Mouse (Mus musculus) hindbrain, embryonic 15.5 days (tissue): ENCODE measurements around the gene Nthl1. TPM values are rescaled to one million over a fixed set of nuclear protein-coding genes. Genes with fewer than 3 reads are reported as not detected.

Source experiments
- ATAC-seq: fragments of 200-750 bp; cut with Nextera tagmentation; 2 replicates; pipeline ENCODE4 v1.8.0; 2017; ENCODE audit warnings: low read depth, moderate number of reproducible peaks, moderate TSS enrichment; ENCODE audit not compliant: low FRiP score
- H3K27ac ChIP-seq: fragments of 300-500 bp; sonication (generic); replicated peaks from 2 replicates; pipeline ENCODE4 v1.5.1; 2015; ENCODE audit warnings: mild to moderate bottlenecking, inconsistent platforms
- H3K27me3 ChIP-seq: fragments of 300-500 bp; sonication (generic); 2 replicates; pipeline ENCODE4 v1.6.1; 2015; ENCODE audit warnings: control low read depth, inconsistent platforms
- H3K36me3 ChIP-seq: fragments of 300-500 bp; sonication (generic); 2 replicates; pipeline ENCODE4 v1.6.1; 2015; ENCODE audit warnings: control low read depth, inconsistent platforms
- H3K4me1 ChIP-seq: fragments of 300-500 bp; sonication (generic); replicated peaks from 2 replicates; pipeline ENCODE4 v1.6.1; 2015; ENCODE audit warnings: control low read depth, inconsistent platforms
- H3K4me2 ChIP-seq: fragments of 300-500 bp; sonication (generic); 2 replicates; pipeline ENCODE4 v1.6.1; 2015; ENCODE audit warnings: moderate library complexity, mild to moderate bottlenecking, inconsistent platforms
- H3K4me3 ChIP-seq: fragments of 300-500 bp; sonication (generic); 2 replicates; pipeline ENCODE4 v1.5.1; 2015; ENCODE audit warnings: mild to moderate bottlenecking, inconsistent platforms
- H3K9ac ChIP-seq: fragments of 300-500 bp; sonication (generic); 2 replicates; pipeline ENCODE4 v1.6.1; 2015; ENCODE audit warnings: inconsistent platforms
- H3K9me3 ChIP-seq: fragments of 300-500 bp; sonication (generic); 2 replicates; pipeline ENCODE4 v1.6.1; 2016; ENCODE audit warnings: control low read depth, inconsistent platforms
- WGBS: fragments of 180-500 bp; shearing (Covaris S2); methylation state at CpG from one replicate; pipeline ENCODE4 v1.1.7; 2015; 5-methylcytosine and 5-hydroxymethylcytosine counted together
- polyA plus RNA-seq: library from polyadenylated mRNA; unstranded; fragments of >200 nt; fragmentation: Nextera tagmentation; extraction: Ambion mirVana; gene quantifications from 2 replicates; pipeline ENCODE4 v1.2.1, GENCODE M21; 2015

The Nthl1 gene
- polyA plus RNA-seq, 1 experiment from 2014 or later = 11.6 TPM

DNA sequence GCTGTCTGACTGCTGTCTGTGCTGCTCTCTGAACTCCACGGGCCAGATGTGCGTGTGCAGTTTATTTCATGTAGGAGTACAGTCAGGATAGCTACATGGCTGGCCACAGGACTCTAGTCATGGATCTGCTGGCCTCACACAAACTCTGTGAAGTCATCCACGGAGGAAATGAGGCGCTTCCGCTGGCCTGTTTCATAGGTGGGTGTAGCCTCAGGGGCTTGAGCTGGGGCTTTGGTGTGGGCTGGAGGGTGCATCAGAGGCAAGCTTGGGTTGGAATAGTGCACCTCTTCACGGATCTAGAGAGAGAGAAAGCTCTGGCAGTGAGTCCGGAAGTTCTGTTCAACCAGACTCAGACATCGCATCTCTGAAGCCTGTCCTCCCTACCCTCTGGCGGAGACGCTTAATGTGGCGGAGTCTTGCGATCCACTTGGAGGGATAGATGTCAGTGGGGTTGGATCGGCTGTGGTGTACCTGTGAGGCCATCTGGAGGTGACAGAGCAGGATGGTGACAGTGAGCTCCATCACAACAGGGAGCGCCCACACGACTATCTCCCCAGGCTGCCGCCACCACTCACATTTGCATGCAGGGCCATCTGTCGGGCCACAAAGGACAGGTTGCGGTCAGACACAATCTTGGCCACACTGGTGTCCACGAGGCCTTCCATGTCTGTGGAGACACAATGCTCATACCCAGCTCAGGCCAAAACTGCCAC is 35.9 kb upstream of the Nthl1 start:
- Histone ChIP-seq H3K36me3 (peaks cover 94% of the 10 kb centered on the region), H3K27me3 (no peaks in the 10 kb centered on the region), H3K4me1 (no peaks in the 10 kb centered on the region), H3K4me3 (no peak overlapping the region), H3K9ac (no peak overlapping the region), H3K9me3 (no peaks in the 10 kb centered on the region), H3K27ac (no peak overlapping the region), H3K4me2 (no peak overlapping the region)
- ATAC-seq = no peak
- 89% methylated on average over 19 of the region's 19 CpGs for WGBS

DNA sequence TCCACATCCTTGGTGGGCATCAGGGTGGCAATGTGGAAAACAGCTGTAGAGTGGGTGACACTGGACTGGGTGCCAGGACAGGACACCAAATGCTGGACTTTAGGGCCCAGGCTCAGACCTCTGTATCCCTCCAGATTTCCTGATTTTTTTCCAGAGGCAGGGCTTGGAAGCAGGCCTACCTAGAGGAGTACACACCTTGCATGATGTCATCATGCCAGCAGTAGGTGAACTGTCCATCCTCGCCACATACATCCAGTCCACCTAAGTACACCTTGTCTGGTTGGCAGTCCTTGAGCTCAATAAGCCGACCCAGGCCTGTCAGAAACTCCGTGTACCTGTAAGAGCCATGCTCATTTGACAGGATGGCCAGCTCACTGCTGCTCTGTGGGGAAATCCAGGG is 34.5 kb upstream of the Nthl1 start:
- Histone ChIP-seq H3K27me3 (no peaks in the 10 kb centered on the region), H3K4me1 (no peaks in the 10 kb centered on the region), H3K9ac (no peak overlapping the region), H3K4me2 (no peak overlapping the region), H3K36me3 (peaks cover 95% of the 10 kb centered on the region), H3K27ac (no peak overlapping the region), H3K9me3 (no peaks in the 10 kb centered on the region), H3K4me3 (no peak overlapping the region)
- no peak for ATAC-seq
- 90% methylated on average over 3 of the region's 3 CpGs for WGBS

DNA sequence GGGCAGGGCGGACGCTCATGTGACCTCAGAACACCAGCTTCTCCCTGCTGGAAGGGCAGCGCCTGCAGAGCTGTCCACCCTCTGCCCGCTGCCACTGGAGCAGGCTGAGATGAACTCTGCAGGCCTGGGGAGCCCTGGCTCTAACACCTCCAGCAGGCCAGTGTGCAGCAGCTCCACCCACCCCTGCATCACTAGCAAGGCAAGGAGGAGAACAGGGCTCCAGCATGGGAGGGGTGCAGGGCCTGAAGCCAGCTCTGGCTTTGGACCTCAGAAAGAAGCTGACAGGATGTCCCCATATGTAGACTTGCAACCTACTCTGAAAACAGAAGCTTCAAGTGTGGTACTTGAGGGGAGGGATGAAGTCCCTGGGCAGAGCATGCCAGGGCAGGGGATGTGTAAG is 32.0 kb upstream of the Nthl1 start:
- Histone ChIP-seq H3K4me3 (no peak overlapping the region), H3K9me3 (no peaks in the 10 kb centered on the region), H3K27me3 (no peaks in the 10 kb centered on the region), H3K9ac (no peak overlapping the region), H3K4me2 (no peak overlapping the region), H3K27ac (no peak overlapping the region), H3K4me1 (no peaks in the 10 kb centered on the region), H3K36me3 (peaks cover 88% of the 10 kb centered on the region)
- no peak for ATAC-seq
- WGBS = 93% methylated on average over 4 of the region's 4 CpGs

DNA sequence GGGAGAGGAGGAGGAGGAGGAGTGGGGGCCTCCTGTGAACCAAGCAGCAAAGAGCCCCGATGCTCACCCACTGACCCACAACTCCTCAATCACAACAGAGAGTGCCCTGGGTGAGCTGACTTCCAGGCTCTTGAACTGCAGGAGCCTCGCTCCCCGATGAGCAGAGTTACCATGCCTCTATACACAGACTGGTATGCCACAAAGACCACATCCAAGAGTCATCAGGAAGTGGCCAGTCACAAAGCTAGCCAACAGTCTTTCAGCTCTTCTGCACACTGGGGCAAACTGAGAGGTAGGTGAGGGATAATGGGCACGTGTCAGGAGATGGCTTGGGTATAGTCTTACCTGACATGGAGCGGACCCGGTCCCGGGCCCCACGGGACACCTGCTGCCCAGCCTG is 28.5 kb upstream of the Nthl1 start:
- 84% methylated on average over 8 of the region's 8 CpGs for WGBS
- Histone ChIP-seq H3K9ac (no peak overlapping the region), H3K4me1 (no peaks in the 10 kb centered on the region)

DNA sequence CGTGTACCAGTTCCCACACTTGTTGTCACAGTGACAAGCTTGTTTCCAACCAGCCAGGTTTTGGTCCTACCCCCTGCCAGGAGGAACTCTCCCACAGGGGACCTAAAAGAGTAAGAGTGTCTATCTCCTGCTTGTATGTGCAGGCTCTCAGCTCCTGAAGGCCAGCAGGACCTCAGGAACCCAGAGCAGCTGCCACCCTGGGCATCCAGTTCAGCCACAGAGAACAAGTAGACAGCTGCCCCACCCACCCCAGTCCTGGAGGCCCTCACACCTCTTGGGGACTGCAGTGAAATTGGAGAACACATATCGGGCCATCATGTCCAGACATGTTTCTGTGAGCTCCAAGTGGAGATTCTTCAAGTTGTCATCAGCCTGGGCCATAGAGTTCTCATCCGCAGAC is 27.9 kb upstream of the Nthl1 start:
- H3K27ac ChIP-seq = no peak overlapping the region
- no peaks in the 10 kb centered on the region for H3K4me1 ChIP-seq
- H3K9ac ChIP-seq = no peak overlapping the region
- no peak overlapping the region for H3K4me2 ChIP-seq
- no peaks in the 10 kb centered on the region for H3K27me3 ChIP-seq
- H3K36me3 ChIP-seq = peaks cover 80% of the 10 kb centered on the region
- ATAC-seq = no peak
- WGBS = 100% methylated on average over 3 of the region's 3 CpGs
- no peak overlapping the region for H3K4me3 ChIP-seq
- no peaks in the 10 kb centered on the region for H3K9me3 ChIP-seq

More for the DNA sequence above, 28.5 kb upstream of the Nthl1 start:
- no peak overlapping the region for H3K27ac ChIP-seq
- H3K4me3 ChIP-seq = no peak overlapping the region
- no peaks in the 10 kb centered on the region for H3K9me3 ChIP-seq
- no peak overlapping the region for H3K4me2 ChIP-seq
- H3K27me3 ChIP-seq = no peaks in the 10 kb centered on the region
- ATAC-seq = no peak
- peaks cover 86% of the 10 kb centered on the region for H3K36me3 ChIP-seq

GRCm38 (mm10) chr17:24608370-24608769 is 24.1 kb upstream of the Nthl1 start:
- Histone ChIP-seq H3K9ac (no peak overlapping the region), H3K9me3 (no peaks in the 10 kb centered on the region), H3K4me3 (no peak overlapping the region), H3K27ac (no peak overlapping the region), H3K36me3 (peaks cover 54% of the 10 kb centered on the region), H3K4me2 (no peak overlapping the region), H3K27me3 (no peaks in the 10 kb centered on the region), H3K4me1 (no peaks in the 10 kb centered on the region)
- no peak for ATAC-seq
- WGBS = 92% methylated on average over 4 of the region's 4 CpGs

DNA sequence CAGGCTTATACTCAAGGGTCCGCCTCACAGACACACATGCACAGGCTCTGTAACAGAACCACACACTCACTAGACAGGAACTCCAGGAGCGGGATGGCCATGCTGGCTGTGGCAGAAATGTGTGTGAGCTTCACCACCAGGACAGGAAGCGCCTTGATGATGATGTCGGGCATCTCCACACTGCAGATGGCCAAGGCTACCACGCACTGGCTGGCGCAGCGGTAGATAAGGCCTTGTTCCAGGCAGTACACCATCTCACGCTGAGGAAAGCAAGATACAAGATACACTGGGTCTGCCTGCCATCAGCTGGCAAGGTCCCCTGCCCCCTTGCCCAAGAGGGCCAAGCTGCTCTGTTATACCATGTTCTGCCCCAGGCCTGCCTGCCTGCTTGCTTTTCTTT is 23.6 kb upstream of the Nthl1 start:
- Histone ChIP-seq H3K9ac (no peak overlapping the region), H3K4me3 (no peak overlapping the region), H3K4me1 (no peaks in the 10 kb centered on the region), H3K4me2 (no peak overlapping the region), H3K27me3 (no peaks in the 10 kb centered on the region), H3K9me3 (no peaks in the 10 kb centered on the region), H3K27ac (no peak overlapping the region), H3K36me3 (peaks cover 57% of the 10 kb centered on the region)
- 95% methylated on average over 8 of the region's 8 CpGs for WGBS
- no peak for ATAC-seq

DNA sequence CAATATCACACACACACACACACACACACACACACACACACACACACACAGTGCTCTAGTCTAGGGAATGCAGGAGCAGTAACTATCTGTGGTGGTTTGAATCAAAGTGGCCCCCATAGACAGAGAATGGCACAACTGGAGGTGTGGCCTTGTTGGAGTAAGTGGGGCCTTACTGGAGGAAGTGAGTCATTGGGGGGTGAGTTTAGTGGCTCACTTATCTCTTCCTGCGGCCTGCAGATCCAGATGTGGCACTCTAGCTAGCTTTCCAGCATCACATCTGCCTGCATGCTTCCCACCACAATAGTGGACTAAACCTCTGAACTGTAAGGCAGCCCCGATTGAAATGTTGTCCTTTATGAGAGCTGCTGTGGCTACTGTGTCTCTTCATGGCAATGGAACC is 21.8 kb upstream of the Nthl1 start:
- H3K4me2 ChIP-seq = no peak overlapping the region
- peaks cover 61% of the 10 kb centered on the region for H3K36me3 ChIP-seq
- no peaks in the 10 kb centered on the region for H3K4me1 ChIP-seq
- WGBS = 84% methylated on average over 2 of the region's 2 CpGs
- ATAC-seq = no peak
- no peak overlapping the region for H3K27ac ChIP-seq
- no peak overlapping the region for H3K4me3 ChIP-seq
- no peaks in the 10 kb centered on the region for H3K9me3 ChIP-seq
- H3K9ac ChIP-seq = no peak overlapping the region
- H3K27me3 ChIP-seq = no peaks in the 10 kb centered on the region

DNA sequence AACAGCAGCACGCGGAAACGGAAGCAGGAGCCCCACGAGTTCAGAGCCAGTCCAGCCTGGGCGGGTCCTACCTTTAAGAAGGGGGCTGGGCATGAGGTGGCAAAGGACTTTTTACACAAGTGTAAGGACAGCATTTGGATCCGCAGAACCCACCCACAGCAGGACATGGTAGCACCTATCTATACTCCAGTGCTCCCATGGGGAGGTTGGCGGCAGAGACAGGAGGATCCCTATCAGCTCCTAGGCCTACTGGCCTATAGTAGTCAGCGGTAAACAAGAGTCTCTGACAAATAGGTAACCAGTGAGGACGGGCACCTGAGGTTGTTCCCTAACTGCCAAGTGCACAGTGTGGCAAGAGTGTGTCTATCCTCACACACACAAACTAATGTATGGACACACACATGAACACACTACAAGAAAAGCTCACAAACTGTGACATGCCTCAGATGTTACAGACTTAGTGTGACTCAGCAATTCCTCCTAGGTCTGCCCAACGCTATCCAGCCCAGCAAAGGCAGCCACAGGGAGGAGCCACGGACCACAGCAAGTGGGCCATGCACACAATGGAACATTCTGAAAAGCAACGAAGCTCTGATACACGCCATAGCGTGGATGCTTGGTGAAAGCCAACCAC is 14.8 kb upstream of the Nthl1 start:
- Histone ChIP-seq H3K27ac (no peak overlapping the region), H3K36me3 (peaks cover 77% of the 10 kb centered on the region), H3K4me1 (no peaks in the 10 kb centered on the region), H3K9ac (no peak overlapping the region), H3K9me3 (no peaks in the 10 kb centered on the region), H3K4me3 (no peak overlapping the region), H3K27me3 (no peaks in the 10 kb centered on the region), H3K4me2 (no peak overlapping the region)
- 85% methylated on average over 14 of the region's 14 CpGs for WGBS
- ATAC-seq = no peak

GRCm38 (mm10) chr17:24625472-24625871 is 7.0 kb upstream of the Nthl1 start:
- no peak overlapping the region for H3K9ac ChIP-seq
- no peaks in the 10 kb centered on the region for H3K27me3 ChIP-seq
- no peak overlapping the region for H3K4me2 ChIP-seq
- peaks cover 91% of the 10 kb centered on the region for H3K36me3 ChIP-seq
- no peaks in the 10 kb centered on the region for H3K9me3 ChIP-seq
- WGBS = 96% methylated on average over 8 of the region's 8 CpGs
- H3K27ac ChIP-seq = no peak overlapping the region
- no peak overlapping the region for H3K4me3 ChIP-seq
- no peak for ATAC-seq
- no peaks in the 10 kb centered on the region for H3K4me1 ChIP-seq

- no peak overlapping the region for H3K27ac ChIP-seq
- H3K9me3 ChIP-seq = no peaks in the 10 kb centered on the region
- H3K27me3 ChIP-seq = no peaks in the 10 kb centered on the region
- 58% methylated on average over 5 of the region's 5 CpGs for WGBS
- H3K4me2 ChIP-seq = no peak overlapping the region
- peaks cover 63% of the 10 kb centered on the region for H3K36me3 ChIP-seq
- no peak overlapping the region for H3K9ac ChIP-seq
- peaks cover 18% of the 10 kb centered on the region for H3K4me1 ChIP-seq
- ATAC-seq = no peak
- H3K4me3 ChIP-seq = no peak overlapping the region
These were observed 3.8 kb upstream of the Nthl1 start for GRCm38 (mm10) chr17:24628646-24629045.

DNA sequence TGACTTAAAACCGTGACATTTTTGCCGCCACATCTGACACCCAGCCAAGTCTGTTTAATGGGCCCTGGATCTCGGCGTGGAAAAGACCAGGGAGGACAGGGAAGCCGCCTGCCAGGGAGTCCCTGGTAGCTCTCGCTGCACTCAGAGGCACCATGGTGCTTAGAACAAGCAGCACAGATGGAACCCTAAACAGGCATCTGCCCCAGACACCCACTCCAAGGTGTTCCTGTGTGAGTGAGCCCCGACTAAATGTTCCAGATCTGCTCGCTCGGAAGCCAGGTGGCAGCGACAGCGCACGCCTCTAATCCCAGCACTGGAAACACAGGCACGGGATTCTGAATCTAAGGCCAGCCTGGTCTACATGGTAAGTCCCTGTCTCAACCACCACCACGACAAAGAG is 2.4 kb upstream of the Nthl1 start:
- H3K4me3 ChIP-seq = no peak overlapping the region
- peaks cover 18% of the 10 kb centered on the region for H3K4me1 ChIP-seq
- H3K27me3 ChIP-seq = no peaks in the 10 kb centered on the region
- no peak overlapping the region for H3K9ac ChIP-seq
- no peak overlapping the region for H3K4me2 ChIP-seq
- no peaks in the 10 kb centered on the region for H3K9me3 ChIP-seq
- H3K36me3 ChIP-seq = peaks cover 50% of the 10 kb centered on the region
- no peak for ATAC-seq
- H3K27ac ChIP-seq = no peak overlapping the region
- 91% methylated on average over 14 of the region's 14 CpGs for WGBS
